Mouse (Mus musculus) gastrocnemius, postnatal 25 days (tissue): ENCODE data around the gene Tmem19. TPM values are rescaled to one million over a fixed set of nuclear protein-coding genes. Genes with fewer than 3 reads are reported as not detected.

Experiments used
- DNase-seq: peaks from one replicate; pipeline ENCODE4 v3.0.0; 2022
- total RNA-seq, 2 experiments: library from RNA; stranded (reverse); gene quantifications; 1 replicate in 1 of 2; 2 replicates in 1 of 2; pipeline ENCODE4 v1.2.3; 2021

Gene Tmem19
- total RNA-seq, 2 experiments from 2014 or later: 8.8 to 14.9 TPM

- DNase-seq: no peak
These were observed 50.9 kb downstream of the Tmem19 start for GRCm38 (mm10) chr10:115311263-115311965.

- peak; percentile 3 for DNase-seq
These were observed 53.1 kb downstream of the Tmem19 start for GRCm38 (mm10) chr10:115309191-115309590.

- no peak for DNase-seq
These were observed 54.9 kb downstream of the Tmem19 start for GRCm38 (mm10) chr10:115307331-115307875.

- no peak for DNase-seq
These were observed 63.6 kb downstream of the Tmem19 start for GRCm38 (mm10) chr10:115298683-115299082.

GRCm38 (mm10) chr10:115297582-115297981 is 64.7 kb downstream of the Tmem19 start:
- no peak for DNase-seq

- DNase-seq: no peak
These were observed 65.8 kb downstream of the Tmem19 start for GRCm38 (mm10) chr10:115296401-115296935.

- DNase-seq: no peak
These were observed 67.1 kb downstream of the Tmem19 start for GRCm38 (mm10) chr10:115295162-115295561.

- DNase-seq: no peak
These were observed 67.6 kb downstream of the Tmem19 start for GRCm38 (mm10) chr10:115294715-115295114.

GRCm38 (mm10) chr10:115293946-115294345 is 68.4 kb downstream of the Tmem19 start:
- DNase-seq: no peak

- no peak for DNase-seq
These were observed 71.6 kb downstream of the Tmem19 start for GRCm38 (mm10) chr10:115290671-115291070.

Other genes starting within 250 kb of the Tmem19 start
- not detected for gene Tph2, start 177.5 kb downstream of the Tmem19 start, total RNA-seq
- gene Tbc1d15, start 111.0 kb downstream of the Tmem19 start, total RNA-seq: 10 to 100 TPM; 35.9 to 40.5 TPM
- 10 to 100 TPM; 42.8 to 43.7 TPM for gene Rab21, start 46.9 kb downstream of the Tmem19 start, total RNA-seq
- gene Thap2, start 21.9 kb upstream of the Tmem19 start, total RNA-seq: 1 to 10 TPM; 6.1 to 7.8 TPM
- gene Zfc3h1, start 22.5 kb upstream of the Tmem19 start, total RNA-seq: 10 to 100 TPM in 1 of 2 experiments, 1 to 10 TPM in 1; 9.4 to 11.0 TPM
- not detected for gene A930009A15Rik, start 207.5 kb upstream of the Tmem19 start, total RNA-seq
- gene Lgr5, start 225.3 kb upstream of the Tmem19 start, total RNA-seq: under 1 TPM in 1 of 2 experiments, not detected in 1; 0.35 TPM